Mouse (Mus musculus) frontal cortex, adult (tissue): ENCODE data around the gene Hist1h3f.

ENCODE experiments used
- ATAC-seq: cut with Nextera tagmentation; 2 replicates; pipeline ENCODE4 v1.9.2; 2017; ENCODE audit warnings: mild to moderate bottlenecking, moderate library complexity, mixed read lengths; ENCODE audit not compliant: low TSS enrichment

The Hist1h3f gene

DNA sequence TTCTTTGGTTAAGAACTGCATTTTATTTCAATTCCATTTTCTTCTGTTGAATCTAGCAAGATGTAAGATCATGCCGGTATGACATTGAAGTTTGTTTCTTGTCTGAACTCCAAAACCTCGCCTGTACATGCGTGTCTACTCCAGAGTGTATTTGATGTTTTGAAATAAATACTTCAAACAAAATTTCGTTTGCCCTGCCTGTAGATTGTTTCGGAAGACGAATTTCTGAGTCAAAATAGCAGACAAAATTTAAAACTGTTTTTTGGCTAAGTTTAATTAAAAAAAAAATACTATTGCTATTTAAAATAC lies 25.6 kb upstream of the Hist1h3f start:
- no peak for ATAC-seq

DNA sequence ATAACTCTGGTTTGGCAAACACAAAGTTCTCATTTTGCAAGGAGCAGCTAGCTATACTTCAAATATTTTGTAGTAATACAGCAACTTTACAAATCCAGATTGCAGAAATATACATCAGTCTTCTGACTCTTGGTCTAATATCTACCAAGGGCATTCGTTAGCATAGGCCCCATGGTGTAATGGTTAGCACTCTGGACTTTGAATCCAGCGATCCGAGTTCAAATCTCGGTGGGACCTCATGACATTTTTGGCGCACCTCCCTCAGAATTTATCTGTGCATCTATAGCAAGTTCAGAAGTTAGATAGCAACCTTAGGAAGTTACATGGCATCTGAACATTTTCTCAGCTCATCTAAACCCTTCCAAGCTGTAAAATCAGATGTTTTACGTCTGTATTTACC lies 25.0 kb upstream of the Hist1h3f start:
- peak; percentile 20; the same call in 1 of the 2 replicates for ATAC-seq

DNA sequence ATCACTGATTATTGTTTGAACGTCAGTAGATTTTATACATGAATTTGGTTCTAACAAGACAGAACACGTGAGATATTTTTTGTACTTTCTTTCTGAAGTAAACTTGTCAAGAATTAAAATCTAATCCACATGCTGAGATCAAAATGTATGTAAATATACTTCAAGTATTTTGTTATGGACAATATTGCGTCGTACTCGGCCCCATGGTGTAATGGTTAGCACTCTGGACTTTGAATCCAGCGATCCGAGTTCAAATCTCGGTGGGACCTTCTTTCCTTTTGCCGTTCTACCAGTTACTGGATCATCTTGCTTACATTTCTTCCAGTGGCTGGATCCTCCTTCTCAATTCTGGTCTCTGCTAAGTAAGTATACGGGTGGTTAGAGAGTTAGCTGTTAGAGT lies 24.4 kb upstream of the Hist1h3f start:
- peak; percentile 48 for ATAC-seq

DNA sequence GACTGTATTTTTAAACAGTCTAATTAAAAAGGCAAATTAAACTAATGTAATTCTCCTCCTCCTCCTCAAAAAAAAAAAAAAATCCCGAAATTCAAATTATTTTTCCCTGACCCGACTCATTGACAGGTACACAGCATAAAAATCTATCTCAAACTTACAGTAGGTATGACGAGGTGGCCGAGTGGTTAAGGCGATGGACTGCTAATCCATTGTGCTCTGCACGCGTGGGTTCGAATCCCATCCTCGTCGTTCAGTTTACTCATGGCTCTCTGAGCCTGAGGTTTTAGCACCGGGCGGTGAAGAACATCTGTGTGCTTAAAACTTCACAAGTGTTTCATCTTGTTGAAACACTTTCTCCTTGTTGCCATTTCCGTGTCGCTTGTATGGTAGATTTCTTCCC lies 22.1 kb upstream of the Hist1h3f start:
- ATAC-seq = no peak

DNA sequence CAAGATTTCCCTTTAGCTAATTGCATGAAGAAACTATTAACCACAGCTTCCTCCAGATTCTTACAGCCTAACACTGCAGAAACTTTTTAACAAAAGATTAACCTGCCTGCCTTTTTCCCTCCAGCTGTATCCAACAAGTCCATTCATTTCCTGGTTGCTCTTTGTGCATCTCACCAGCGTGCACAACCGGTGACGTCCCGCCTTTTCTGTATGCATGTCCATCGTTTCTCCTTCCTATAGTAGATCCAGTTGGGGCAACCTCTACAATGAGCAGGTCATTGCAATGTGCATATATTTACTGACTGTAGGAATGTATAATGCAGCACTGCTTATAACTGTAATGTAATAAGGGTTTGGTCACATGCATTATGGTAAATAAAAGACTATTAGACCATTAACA lies 19.9 kb upstream of the Hist1h3f start:
- no peak for ATAC-seq

DNA sequence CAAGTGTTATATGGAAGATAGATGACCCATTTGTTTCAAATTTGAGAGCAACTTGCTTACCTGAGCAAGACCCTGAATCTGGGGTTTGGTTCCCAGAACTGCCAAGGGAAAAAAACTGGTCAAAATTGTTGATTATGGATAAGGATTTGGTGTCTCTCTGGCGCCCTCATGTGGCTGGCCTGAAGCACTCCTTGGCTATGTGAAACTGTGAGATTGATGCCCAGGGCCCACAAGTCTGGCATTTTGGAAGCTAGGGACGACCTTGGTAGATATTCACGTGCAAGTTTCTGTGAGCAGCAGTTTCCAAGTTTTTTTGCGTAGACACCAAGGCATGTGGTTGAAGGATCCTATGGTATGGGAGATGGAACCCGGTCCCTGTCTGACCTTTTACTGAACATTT lies 19.2 kb upstream of the Hist1h3f start:
- peak; percentile 48; the same call in 1 of the 2 replicates for ATAC-seq

DNA sequence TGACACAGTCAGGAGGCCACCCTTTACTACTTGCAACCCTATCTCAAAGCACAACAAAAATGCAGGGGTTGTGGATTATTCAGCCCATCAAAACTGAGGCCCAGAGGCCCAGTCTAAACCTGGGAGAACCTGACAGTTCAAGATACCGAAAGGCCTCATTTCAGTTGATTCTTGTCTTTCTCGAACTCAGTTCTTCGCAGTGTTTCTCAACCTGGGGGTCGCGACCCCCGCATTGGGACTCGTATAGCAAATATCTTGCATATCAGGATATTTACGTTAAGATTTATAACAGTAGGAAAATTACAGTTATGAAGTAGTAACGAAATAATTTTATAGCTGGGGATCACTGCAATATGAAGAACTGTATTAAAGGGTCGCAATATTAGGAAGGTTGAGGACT lies 18.0 kb upstream of the Hist1h3f start:
- ATAC-seq = no peak

DNA sequence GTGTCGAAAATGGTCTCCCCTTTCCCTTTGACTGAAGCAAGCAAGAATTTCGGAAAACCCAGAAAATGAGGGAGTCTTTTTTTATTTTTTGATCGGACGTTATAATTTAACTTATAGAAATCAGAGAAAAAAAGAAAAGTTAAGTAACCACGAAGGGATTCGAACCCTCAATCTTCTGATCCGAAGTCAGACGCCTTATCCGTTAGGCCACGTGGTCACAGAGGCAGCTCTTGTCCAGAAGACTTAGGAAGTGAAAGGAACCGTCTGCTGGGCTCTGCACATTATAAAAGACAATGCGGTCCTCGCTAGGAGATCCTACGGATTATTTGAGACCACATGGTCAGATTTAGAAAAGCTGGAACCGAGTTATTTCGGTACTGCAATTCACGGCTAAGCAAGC lies 17.5 kb upstream of the Hist1h3f start:
- peak; percentile 42 for ATAC-seq

DNA sequence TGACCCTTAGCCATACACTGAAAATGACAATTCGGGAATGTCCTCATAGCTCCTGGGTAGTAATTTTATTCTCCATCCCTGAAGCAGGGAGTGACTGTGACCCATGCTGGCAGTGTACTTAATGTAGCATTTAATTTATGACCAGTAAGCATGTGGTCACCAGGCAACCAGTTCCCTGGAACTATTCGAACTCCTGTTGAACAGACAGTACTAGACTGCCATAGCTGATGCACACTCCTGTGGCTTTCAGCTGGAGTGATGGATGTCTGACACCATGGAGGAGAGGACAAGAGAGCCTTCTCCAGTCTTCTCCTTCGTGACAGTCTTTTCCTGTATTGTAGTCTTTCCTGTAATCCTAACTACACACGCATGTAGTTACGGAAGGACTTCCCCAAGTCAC lies 14.8 kb upstream of the Hist1h3f start:
- no peak for ATAC-seq

DNA sequence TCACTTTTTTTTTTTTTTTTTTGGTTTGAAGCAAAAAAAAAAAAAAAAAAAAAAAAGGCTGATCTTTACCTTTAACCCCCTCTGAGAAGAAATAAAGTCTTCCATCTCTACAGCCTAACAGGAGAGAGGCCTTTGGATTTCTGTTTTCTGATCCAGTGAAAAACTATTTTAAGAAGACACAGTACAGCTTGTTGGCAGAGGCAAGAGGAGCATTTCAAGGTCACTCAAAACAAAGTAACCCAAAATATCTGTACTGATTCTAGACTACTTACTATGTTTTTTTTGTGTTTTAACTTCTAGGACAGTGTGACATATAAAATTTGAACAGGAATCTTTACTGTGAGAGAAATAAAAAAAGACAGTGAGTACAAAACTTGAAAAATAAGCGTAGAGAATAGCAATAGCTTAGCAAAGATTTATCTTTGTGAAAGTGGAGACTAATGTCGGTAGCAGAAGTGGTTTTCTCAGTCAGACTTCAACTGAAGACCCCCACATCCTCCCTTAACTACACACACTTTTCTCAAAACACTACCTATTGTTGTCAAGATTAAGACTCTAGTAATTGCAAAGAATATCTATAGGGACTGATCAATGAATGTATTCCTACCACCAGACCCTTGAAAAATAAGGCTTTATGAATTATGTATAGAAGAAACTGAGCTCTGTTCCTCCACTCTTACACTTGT lies 14.2 kb upstream of the Hist1h3f start:
- ATAC-seq = no peak

DNA sequence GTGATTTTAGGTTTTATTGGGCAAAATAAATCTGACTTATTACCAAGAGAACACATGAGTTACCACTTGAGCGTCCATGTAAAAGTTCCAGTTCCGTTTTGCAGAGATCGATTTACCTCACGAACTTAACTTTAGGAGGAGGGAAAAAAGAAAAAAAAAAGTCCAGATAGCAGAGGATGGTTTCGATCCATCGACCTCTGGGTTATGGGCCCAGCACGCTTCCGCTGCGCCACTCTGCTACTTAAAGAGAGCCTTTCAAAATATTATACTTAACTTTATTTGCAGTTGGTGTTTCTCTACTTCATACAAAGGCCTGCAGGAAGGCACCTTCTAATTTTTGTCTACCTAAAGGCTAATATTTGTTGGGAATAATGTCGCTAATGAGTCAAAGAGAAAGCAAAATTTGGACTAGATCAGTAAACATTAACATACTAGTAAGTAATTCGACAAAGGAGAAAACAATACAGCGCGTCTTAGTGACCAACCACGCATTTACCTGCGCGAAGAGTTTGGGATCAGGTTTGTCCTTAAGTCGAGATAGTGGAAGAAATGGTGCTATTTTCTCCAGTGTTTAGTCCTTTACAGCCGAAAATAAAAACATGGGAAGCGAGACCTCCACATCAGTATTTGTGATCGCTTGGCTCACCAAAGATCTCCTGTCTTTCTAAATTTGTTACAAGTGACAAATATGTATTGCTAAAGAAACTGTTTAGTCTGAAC lies 13.5 kb upstream of the Hist1h3f start:
- ATAC-seq = no peak

DNA sequence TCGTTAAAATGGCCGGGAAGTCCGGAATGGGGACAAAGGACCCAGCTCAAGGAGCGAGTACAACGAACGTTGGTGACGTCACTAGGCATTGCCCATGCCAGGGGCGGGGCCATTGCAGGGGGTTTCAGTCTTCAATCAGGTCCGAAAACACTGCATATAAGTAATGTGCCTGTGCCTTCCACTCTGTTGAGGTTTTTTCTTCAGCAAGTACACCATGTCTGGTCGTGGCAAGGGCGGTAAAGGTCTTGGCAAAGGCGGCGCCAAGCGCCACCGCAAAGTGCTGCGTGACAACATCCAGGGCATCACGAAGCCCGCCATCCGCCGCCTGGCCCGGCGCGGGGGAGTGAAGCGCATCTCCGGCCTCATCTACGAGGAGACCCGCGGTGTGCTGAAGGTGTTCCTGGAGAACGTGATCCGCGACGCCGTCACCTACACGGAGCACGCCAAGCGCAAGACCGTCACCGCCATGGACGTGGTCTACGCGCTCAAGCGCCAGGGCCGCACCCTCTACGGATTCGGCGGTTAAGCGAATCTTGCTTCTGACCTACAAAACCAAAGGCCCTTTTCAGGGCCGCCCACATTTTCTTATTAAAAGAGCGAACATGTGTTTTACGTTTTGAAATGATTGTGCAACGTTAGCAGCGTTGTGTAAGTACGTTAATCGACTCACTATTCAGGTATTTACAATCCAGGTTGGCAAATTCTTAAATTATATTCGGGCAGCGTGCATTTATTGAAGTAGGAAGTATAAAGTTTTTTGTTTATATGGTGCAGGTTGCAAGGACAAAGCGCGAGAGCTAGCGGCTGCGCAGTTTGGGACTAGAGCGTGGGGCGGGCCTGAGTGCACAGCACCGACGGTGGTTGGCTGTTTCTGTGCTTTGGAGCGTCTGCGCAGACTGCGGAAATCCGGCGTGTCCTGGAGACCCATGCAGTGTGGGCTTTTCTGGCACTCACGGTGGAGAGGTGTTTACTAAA lies 12.7 kb upstream of the Hist1h3f start, which contains the start of gene Hist1h4h:
Gene Hist1h4h, plus strand, starts transcription at position 150 of the 975 bp plus-strand sequence.
- peak; percentile 78 for ATAC-seq

DNA sequence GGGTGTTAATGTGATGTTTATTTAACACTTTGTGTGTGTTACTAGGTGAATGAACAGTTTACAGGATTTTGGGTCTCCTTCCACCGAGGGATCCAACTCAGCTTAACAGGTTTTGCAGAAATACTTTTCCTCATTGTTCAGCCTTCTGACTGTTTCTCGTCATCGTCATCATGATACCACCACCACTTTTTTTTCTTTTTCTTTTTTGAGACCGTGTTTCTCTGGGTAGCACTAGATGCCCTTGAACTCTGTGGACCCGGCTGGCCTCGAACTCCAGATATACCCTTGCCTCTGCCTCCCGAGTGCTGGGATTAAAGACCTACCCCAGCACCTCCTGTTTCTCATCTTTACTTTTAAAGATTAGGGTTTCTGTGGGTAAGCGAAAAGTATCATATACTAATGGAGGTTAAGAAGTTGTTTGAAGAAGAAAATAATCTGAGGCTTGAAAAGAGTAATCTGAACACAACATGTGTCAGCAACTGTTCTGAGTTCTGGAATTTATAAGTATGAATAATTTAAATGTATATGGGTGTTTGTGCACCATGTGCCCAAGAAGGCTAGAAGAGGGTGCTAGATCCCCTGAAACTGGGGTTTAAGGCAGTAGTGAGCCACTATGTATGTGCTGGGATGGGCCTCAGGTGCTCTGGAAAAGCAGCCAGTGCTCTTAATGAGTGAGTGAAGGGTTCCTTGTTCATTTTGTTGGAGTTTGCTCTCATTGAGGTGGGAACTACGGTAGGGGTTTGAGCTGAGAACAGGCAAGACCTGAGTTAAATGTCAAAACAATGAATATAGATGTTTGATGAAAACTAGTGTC lies 11.4 kb upstream of the Hist1h3f start:
- no peak for ATAC-seq

DNA sequence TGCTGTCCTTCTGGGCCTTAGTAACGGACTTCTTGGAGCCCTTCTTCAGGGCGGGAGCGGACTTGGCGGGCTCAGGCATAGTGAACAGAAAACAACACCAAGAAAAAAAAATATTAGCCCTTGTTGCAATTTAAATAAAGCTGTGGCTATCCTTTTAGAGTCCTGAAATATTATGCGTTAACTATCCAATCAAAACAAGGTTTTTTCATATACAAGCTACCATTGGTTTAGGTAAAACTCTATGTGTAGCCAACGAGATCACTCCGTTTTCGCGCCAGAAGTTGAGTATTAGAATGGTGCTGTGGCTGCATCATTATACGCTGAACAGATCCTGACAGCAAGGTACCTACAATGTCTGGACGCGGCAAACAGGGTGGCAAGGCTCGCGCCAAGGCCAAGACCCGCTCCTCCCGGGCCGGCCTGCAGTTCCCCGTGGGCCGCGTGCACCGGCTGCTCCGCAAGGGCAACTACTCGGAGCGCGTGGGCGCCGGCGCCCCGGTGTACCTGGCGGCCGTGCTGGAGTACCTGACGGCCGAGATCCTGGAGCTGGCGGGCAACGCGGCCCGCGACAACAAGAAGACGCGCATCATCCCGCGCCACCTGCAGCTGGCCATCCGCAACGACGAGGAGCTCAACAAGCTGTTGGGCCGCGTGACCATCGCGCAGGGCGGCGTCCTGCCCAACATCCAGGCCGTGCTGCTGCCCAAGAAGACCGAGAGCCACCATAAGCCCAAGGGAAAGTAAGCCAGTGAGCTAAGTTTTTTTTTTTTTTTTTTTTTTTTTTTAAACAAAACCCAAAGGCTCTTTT lies 10.1 kb upstream of the Hist1h3f start, which contains the start of gene Hist1h2af:
Gene Hist1h2af, plus strand, starts transcription at position 347 of the 808 bp plus-strand sequence.
- peak; percentile 69 for ATAC-seq

DNA sequence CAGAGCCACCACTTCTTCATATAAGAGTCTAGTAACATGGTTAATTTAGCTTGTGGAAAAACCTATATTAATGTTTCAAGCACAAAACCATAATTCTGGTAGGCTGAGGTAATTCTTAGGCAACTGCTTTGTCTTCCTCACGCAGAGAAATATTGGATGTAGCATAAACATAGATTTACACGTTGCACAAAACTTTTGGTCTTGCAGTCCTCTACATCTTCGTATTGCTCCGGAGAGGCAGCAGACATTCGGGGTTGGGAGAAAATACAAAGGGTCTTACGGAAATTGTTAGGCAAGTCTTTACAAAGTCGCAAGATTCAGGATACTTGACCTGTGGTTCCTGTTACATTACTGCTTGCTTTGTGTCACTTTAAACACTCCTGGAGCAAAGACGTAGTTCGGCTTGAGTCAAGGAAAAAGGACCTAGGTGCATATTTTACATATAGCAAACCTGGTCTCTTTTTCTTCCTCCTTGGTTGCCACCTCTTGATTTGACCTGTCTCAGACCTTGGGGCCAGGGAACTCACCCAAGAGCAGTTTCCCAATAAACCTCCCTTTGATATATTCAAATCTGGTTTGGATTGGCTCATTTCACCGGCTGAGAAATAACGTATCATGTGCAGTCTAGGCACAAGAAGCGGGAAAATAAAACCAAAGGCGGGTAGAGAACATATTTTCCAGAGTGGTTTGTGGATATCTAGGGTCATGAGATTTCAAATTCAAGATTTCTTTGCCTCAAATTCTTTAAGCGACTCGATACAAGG lies 9.3 kb upstream of the Hist1h3f start:
- peak; percentile 45 for ATAC-seq

DNA sequence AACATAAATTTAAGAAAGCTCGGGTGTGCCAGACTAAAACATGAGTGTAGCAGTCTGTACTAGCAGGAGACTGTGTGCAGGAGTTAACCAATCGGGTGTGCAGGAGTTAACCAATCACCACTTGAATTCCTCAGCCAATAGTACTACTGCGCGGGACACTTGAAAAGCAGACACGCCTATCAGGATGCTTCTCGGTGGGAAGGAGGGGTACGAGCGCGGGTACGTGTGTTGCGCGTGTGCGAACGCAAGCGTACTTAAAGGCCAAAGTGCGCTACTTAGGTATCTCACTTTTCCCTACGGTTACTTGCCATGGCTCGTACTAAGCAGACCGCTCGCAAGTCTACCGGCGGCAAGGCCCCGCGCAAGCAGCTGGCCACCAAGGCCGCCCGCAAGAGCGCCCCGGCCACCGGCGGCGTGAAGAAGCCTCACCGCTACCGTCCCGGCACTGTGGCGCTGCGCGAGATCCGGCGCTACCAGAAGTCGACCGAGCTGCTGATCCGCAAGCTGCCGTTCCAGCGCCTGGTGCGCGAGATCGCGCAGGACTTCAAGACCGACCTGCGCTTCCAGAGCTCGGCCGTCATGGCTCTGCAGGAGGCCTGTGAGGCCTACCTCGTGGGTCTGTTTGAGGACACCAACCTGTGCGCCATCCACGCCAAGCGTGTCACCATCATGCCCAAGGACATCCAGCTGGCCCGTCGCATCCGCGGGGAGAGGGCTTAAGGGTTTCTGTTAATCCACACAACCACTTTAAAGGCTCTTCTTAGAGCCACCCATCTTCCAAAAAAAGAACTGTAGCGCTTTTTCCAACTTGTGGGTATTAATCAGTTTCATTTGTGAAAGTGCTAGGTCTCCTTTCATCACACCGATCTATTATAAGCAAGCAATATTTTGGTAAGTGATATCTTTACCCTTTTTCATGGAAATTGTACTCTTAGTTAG lies 8.4 kb upstream of the Hist1h3f start, which contains the start of gene Hist1h3g:
Gene Hist1h3g, plus strand, starts transcription at position 286 of the 939 bp plus-strand sequence.
- peak; percentile 87 for ATAC-seq

DNA sequence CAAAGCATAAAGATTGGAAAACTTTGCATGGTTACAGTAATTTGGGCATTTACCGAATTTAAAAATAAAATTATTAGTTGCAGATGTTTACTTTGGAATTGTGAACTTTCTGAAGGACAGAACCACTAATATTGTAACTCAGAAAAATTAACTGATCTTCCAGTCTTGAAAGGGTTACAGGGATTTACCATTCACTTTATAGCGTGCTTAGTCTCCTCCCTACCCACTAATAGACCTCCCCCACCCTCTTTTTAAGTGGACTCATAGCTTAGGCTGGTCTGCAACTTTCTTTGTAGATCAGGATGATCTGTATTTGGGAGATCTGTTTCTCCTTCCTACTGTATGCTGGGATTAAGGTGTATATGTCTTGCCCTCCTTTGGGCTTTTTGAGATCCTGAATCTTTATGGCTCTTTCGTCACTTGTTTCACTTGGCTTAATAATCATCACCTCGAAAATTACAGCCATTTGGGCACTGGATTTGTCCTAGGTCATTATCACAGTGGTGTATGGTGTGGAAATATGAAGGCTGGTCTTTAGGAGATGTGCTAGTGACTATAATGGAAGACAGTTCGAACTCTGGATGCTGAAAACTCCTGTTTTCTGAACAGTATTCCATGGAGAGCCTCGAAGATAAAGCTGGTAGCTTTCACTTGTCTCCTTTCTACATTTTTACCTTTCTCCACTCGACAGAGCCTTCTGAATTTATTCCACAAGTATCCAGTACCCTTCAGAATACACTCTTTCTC lies 7.6 kb upstream of the Hist1h3f start:
- no peak for ATAC-seq
